Mouse (Mus musculus) spleen, adult 10 weeks (tissue): ENCODE data around the gene Drg1. TPM values are rescaled to one million over a fixed set of nuclear protein-coding genes. Genes with fewer than 3 reads are reported as not detected.

Experiments used
- polyA plus RNA-seq: library from polyadenylated mRNA; stranded (reverse); fragments of 350-450 nt; fragmentation: Illumina TruSeq; extraction: RNeasy Lipid Tissue Mini Kit (QIAGEN cat#74804); gene quantifications from one replicate; pipeline ENCODE4 v1.2.3, GENCODE M21; 2015; ENCODE audit warnings: low replicate concordance; ENCODE audit not compliant: insufficient read depth

Drg1 gene
- polyA plus RNA-seq = 117 TPM

DNA sequence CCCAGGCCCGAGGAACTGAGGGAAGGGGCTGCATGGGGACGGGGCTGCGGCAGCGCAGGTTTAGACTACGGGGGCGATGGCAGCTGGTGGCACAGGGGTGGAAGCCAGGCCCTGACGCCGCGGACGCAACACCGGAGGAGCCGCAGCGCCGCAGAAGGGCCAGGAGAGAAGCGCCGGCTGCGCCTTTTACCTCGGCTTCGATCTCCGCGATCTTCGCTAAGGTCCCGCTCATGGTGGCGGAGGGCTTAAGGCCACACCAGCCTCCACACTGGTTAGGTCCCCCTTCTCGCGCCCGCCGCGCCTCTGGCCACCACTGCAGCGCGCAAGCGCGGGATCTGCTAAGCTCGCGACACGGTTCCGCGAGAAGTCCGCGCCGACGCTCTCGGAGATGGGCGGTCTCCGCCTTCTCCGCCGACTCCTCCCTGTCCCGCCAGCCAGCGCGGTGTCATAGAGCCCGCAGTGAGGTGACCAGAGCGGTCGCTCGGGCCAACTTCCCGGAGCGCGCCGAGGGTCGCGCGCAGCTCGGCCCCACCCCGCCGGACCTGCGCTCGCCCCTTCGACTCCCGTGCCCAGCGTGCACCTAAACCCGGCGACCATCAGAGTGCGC is at the start of gene Drg1:
TSS of gene Drg1 (minus strand) at position 337 of the 607 bp plus-strand sequence.

GRCm38 (mm10) chr11:3288521-3289301 is 22.5 kb upstream of the Drg1 start, which contains the start of gene Patz1:
Gene Patz1, plus strand, starts transcription at chr11:3288874.

DNA sequence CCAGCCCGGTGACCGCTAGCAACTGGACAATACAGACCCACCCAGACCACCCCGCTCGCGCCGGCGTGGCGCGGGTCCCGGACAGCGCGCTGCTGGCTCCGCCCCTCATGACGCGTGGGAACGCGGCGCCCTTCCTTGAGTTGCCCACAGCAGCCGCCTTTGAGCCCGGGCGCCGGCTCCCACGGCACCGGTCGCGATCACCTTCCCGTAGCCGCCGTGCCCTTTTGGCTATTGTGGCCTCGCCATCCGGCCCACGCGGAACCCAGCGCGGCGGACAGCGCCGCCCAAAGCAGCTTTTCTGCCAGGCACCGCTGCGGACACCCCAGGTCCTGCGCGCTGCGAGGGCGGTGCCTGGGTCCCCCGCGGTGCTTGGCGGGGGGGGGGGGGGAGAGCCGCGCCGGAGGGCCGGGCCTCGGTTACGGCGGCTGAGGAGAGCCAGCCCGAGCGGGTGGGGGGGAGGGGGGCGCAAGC is 63.9 kb downstream of the Drg1 start, which contains the start of gene Eif4enif1:
TSS of gene Eif4enif1 (plus strand) at position 162 of the 471 bp plus-strand sequence.

DNA sequence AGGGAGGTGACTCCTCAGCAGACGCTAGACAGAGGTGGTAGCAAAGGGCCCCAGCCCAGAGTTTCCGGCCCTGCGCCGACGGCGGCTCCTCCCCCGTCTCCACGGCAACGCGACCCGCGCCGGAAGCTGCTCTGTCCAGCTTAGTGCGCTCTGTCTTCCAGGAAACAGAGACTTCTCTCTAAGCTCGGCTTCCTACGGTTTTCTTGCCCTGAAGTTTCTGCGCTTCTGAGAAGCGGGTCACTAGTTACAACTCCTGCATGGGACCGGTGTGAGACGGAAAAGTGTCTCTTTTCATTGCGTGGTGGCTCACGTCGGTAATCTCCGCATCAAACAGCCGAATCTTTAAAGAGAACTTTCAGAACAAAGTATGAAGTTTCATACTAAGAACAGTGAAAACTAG is 72.9 kb downstream of the Drg1 start, which contains the start of gene Sfi1:
TSS of gene Sfi1 (minus strand) at position 101 of the 400 bp plus-strand sequence.

Other genes starting within 250 kb of the Drg1 start
- 64.2 TPM for gene Sfi1, start 73.0 kb downstream of the Drg1 start, polyA plus RNA-seq
- 85.9 TPM for gene Eif4enif1, start 64.0 kb downstream of the Drg1 start, polyA plus RNA-seq
- gene Patz1, start 22.5 kb upstream of the Drg1 start, polyA plus RNA-seq = 39.5 TPM
- gene Pik3ip1, start 64.0 kb upstream of the Drg1 start, polyA plus RNA-seq = 48.9 TPM
- 61.6 TPM for gene Limk2, start 142.8 kb upstream of the Drg1 start, polyA plus RNA-seq
- gene Rnf185, start 185.9 kb upstream of the Drg1 start, polyA plus RNA-seq = 25.4 TPM
- 0.36 TPM for gene Pla2g3, start 221.9 kb upstream of the Drg1 start, polyA plus RNA-seq
- 0.08 TPM for gene Inpp5j, start 238.4 kb upstream of the Drg1 start, polyA plus RNA-seq
- gene Selenom, start 248.3 kb upstream of the Drg1 start, polyA plus RNA-seq = 6.9 TPM